Mouse (Mus musculus) lung, embryonic 16.5 days (tissue): ENCODE measurements around the gene Bmyc. TPM values are rescaled to one million over a fixed set of nuclear protein-coding genes. Genes with fewer than 3 reads are reported as not detected.

ENCODE experiments used
- ATAC-seq: fragments of 200-750 bp; cut with Nextera tagmentation; 2 replicates; pipeline ENCODE4 v1.8.0; 2017; ENCODE audit warnings: low read depth, mild to moderate bottlenecking, moderate library complexity
- H3K27ac ChIP-seq: fragments of 300-500 bp; sonication (generic); 2 replicates; pipeline ENCODE4 v1.5.1; 2014; ENCODE audit warnings: mild to moderate bottlenecking, control low read depth, low read length
- H3K27me3 ChIP-seq: fragments of 300-500 bp; sonication (generic); 2 replicates; pipeline ENCODE4 v1.6.1; 2014; ENCODE audit warnings: low read depth, low read length, mixed read lengths; ENCODE audit not compliant: control insufficient read depth, insufficient read depth
- H3K36me3 ChIP-seq: fragments of 300-500 bp; sonication (generic); 2 replicates; pipeline ENCODE4 v1.6.1; 2014; ENCODE audit warnings: low read length; ENCODE audit not compliant: control insufficient read depth, insufficient read depth
- H3K4me1 ChIP-seq: fragments of 300-500 bp; sonication (generic); replicated peaks from 2 replicates; pipeline ENCODE4 v1.6.1; 2014; ENCODE audit warnings: low read length, mixed read lengths; ENCODE audit not compliant: control insufficient read depth, insufficient read depth
- H3K4me2 ChIP-seq: fragments of 300-500 bp; sonication (generic); 2 replicates; pipeline ENCODE4 v1.6.1; 2014; ENCODE audit warnings: low read depth, low read length, control low read depth
- H3K4me3 ChIP-seq: fragments of 300-500 bp; sonication (generic); 2 replicates; pipeline ENCODE4 v1.5.1; 2014; ENCODE audit warnings: mild to moderate bottlenecking, low read length, control low read depth
- H3K9ac ChIP-seq: fragments of 300-500 bp; sonication (generic); 2 replicates; pipeline ENCODE4 v1.6.1; 2014; ENCODE audit warnings: low read length, control low read depth
- H3K9me3 ChIP-seq: fragments of 300-500 bp; sonication (generic); 2 replicates; pipeline ENCODE4 v1.6.1; 2016; ENCODE audit warnings: low read length; ENCODE audit not compliant: control insufficient read depth
- WGBS: fragments of 180-500 bp; shearing (Covaris S2); extraction: QIAGEN DNeasy Blood & Tissue Kit; methylation state at CpG from one replicate; pipeline ENCODE4 v1.1.7; 2014; 5-methylcytosine and 5-hydroxymethylcytosine counted together
- polyA plus RNA-seq: library from polyadenylated mRNA; unstranded; fragments of >200 nt; fragmentation: Nextera tagmentation; extraction: Ambion mirVana; gene quantifications from 2 replicates; pipeline ENCODE4 v1.2.1, GENCODE M21; 2015

Gene Bmyc
- 60.2 and 63.4 TPM in 2 replicates for polyA plus RNA-seq

DNA sequence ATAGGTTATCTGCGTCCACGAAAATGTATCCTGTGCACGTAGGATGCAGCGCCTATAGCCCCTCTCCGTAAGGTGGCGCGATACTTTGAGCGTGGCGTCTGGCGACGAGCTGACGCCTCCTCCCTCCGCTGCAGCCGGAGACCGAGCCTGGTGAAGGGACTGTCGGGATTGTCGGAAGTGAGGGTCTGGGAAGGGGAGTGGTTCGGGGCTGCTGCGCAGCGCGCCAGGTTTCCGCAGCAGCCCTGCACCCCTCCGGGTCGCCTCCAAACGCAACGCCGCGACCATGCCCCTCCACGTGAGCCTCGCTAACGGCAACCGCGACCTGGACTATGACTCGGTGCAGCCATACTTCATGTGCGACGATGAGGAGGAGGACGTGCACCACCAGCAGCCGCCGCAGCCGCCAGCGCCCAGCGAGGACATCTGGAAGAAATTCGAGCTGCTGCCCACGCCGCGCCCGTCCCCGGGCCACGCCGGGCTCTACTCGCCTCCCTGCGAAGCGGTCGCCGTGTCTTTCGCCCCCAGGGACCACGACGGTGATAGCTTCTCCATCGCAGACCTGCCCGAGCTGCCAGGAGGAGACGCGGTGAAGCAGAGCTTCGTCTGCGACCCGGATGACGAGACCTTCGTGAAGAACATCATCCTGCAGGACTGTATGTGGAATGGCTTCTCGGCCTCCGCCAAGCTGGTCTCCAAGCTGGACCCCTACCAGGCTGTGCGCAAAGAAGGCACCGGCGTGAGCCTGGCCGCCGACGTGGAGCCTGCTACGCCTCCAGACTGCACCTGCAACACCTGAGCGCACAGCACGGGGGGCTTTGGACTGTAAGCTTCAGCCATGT lies at the start of gene Bmyc:
Gene Bmyc (plus strand): TSS at position 97 of the 839 bp plus-strand sequence.
- peaks cover 10% of the 10 kb centered on the region for H3K4me1 ChIP-seq
- peak within 1 kb of the TSS; percentile 79 for H3K9ac ChIP-seq
- peak within 1 kb of the TSS; percentile 79 for H3K4me3 ChIP-seq
- H3K27me3 ChIP-seq: no peaks in the 10 kb centered on the region
- ATAC-seq: peak; percentile 94
- no peaks in the 10 kb centered on the region for H3K36me3 ChIP-seq
- peak within 1 kb of the TSS; percentile 97 for H3K4me2 ChIP-seq
- WGBS: under 1% methylated on average over 78 of the region's 78 CpGs
- H3K9me3 ChIP-seq: no peaks in the 10 kb centered on the region
- H3K27ac ChIP-seq: peak within 1 kb of the TSS; percentile 47

DNA sequence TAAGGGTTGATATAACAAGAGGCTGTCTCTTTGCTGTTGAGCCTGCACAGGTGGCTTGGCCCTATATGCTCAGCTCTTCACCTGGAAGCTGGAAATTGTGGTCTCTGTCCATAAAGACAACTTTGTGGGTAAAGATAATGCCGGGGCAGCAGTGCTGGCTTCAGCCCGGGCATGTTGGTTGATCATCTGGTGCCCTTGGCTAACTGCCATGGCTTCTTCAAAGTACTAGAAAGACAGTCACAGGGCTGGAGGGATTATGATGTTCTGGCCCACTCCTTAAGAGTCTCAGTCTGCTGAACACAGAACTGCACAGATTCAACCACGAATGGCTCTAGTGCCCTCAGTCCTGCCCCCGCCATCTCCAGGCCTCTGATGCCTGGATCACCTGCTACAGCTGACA lies 49.3 kb upstream of the Bmyc start:
- peaks cover 6% of the 10 kb centered on the region; the same call in 1 of the 2 replicates for H3K4me1 ChIP-seq
- H3K36me3 ChIP-seq: no peaks in the 10 kb centered on the region
- WGBS: 69% methylated on average over 4 of the region's 4 CpGs
- no peaks in the 10 kb centered on the region for H3K9me3 ChIP-seq
- H3K4me2 ChIP-seq: no peak overlapping the region
- no peak overlapping the region for H3K4me3 ChIP-seq
- no peak overlapping the region for H3K9ac ChIP-seq
- no peaks in the 10 kb centered on the region for H3K27me3 ChIP-seq
- no peak overlapping the region for H3K27ac ChIP-seq
- ATAC-seq: no peak

DNA sequence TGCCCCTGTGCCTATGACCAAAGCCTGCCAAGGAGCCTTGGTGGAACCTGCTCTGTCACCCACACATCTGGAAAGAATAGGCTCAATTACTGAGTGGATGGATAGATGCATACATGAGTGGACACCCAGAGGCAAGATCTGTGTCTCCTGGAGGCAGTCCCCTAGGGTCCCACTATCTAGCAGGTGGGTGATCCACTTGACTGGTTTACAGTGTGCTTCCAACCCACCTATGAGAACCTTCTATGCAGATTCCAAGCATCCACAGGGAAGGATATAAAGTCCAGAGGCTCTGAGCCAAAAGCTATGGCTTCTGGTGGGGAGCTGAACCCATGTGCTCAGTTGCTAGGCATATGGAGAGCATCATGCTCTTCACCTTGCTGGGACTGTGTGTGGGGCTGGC lies 48.9 kb upstream of the Bmyc start, which contains the start of gene Lcn5:
Gene Lcn5 (plus strand): TSS at position 301 of the 400 bp plus-strand sequence.
- no peak within 1 kb of the TSS for H3K9ac ChIP-seq
- no peaks in the 10 kb centered on the region for H3K36me3 ChIP-seq
- no peaks in the 10 kb centered on the region for H3K27me3 ChIP-seq
- no peaks in the 10 kb centered on the region for H3K9me3 ChIP-seq
- no peak within 1 kb of the TSS for H3K27ac ChIP-seq
- no peak within 1 kb of the TSS for H3K4me3 ChIP-seq
- no peak within 1 kb of the TSS for H3K4me2 ChIP-seq
- ATAC-seq: no peak
- peaks cover 6% of the 10 kb centered on the region; the same call in 1 of the 2 replicates for H3K4me1 ChIP-seq

DNA sequence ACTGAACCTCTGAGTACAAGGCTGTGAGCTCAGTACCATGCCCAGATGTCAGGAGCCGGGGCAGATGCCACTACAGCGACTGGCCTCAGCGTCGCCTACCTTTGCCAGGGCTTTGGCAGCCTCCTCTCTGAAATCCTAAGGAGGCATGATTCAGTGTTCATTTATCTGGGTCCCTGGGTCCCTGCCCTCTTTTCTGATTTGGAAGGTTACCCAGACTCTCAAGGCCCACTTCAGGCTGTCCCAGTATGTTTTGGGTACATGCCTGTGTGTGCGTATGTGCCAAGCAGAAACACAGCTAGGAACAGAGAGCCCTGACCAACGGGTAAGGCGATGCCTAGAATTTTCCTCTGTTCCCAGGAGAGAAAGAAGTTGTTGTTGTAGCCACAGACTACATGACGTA lies 46.3 kb upstream of the Bmyc start:
- no peak overlapping the region for H3K9ac ChIP-seq
- no peak for ATAC-seq

DNA sequence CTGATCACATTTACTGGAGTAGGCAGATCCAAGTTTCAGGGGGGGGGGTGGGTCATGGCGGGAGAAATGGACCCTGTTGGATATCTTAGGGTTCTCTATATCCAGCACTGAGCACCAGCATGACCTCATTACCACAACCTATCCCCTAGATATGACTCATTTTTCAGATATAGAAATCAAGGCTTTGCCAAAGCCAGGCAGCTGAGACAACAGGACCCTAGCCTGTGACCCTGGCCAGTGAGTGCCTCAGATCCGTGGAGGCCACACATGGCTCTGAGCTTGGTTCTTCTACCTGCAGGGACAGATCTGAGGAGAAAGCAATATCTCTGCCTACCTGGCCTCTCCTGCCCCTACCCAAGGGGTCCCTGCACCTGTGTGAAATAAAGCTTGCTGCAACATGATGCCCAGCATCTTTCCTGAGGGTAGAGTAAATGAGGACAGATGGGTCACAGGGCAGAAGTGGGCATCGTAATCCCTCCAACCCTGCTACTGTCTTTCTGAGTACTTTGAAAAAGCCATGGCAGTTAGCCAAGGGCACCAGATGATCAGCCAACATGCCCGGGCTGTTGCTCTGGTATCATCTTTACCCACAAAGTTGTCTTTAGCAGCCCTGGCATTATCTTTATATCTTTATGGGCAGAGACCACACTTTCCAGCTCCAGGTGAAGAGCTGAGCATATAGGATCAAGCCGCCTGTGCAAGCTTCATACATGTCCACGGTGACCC lies 45.1 kb upstream of the Bmyc start:
- 79% methylated on average over 6 of the region's 6 CpGs for WGBS
- Histone ChIP-seq H3K9me3 (no peaks in the 10 kb centered on the region), H3K9ac (no peak overlapping the region), H3K27ac (no peak overlapping the region), H3K36me3 (no peaks in the 10 kb centered on the region), H3K27me3 (no peaks in the 10 kb centered on the region), H3K4me1 (no peaks in the 10 kb centered on the region), H3K4me3 (no peak overlapping the region), H3K4me2 (no peak overlapping the region)
- ATAC-seq: no peak

More for the DNA sequence above, 46.3 kb upstream of the Bmyc start:
- Histone ChIP-seq H3K36me3 (no peaks in the 10 kb centered on the region), H3K27me3 (no peaks in the 10 kb centered on the region), H3K4me2 (no peak overlapping the region), H3K4me3 (no peak overlapping the region), H3K27ac (no peak overlapping the region), H3K9me3 (no peaks in the 10 kb centered on the region), H3K4me1 (no peaks in the 10 kb centered on the region)
- 80% methylated on average over 8 of the region's 8 CpGs for WGBS

DNA sequence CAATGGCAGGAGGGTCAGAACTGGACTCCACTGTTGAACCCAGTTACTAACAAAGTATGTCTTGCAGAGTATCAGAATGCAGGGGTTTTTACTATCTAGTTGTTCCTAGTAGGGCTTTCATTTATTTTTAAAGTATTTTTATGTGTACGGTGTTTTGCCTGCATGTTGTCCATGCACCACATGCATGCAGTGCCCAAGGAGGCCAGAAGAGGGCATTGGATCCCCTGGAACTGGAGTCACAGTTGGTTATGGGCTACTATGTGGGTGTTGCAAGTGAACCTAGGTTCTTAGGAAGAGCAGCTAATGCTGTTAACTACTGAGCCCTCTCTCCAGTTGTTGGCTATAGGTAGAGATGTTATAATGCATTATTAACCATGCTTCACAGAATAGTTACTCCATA lies 43.0 kb upstream of the Bmyc start:
- no peaks in the 10 kb centered on the region for H3K9me3 ChIP-seq
- H3K9ac ChIP-seq: no peak overlapping the region
- H3K4me1 ChIP-seq: no peaks in the 10 kb centered on the region
- no peak overlapping the region for H3K27ac ChIP-seq
- no peak overlapping the region for H3K4me3 ChIP-seq
- H3K27me3 ChIP-seq: no peaks in the 10 kb centered on the region
- ATAC-seq: no peak
- no peak overlapping the region for H3K4me2 ChIP-seq
- H3K36me3 ChIP-seq: no peaks in the 10 kb centered on the region
- 50% methylated on average over 1 of the region's 1 CpGs for WGBS

DNA sequence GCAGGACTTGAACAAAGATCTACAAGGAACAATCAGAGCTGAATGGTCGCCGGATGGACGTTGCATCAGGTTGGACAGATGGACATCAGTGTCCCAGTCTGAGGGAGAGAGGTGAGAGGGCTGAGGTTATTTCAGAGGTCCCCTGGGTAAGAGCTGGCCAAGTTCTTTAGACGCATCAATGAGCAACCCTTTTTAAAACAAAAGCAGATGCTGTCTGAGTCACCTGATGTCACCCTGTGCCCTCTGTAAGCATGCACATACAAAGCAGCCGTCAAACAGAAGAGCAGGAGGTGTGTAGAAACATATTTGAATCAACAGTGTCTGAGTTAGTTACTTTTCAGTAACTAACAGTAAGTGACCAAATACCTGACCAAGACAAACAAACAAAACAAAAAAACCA lies 42.4 kb upstream of the Bmyc start:
- no peak for ATAC-seq
- Histone ChIP-seq H3K9me3 (no peaks in the 10 kb centered on the region), H3K27me3 (no peaks in the 10 kb centered on the region), H3K4me3 (no peak overlapping the region), H3K9ac (no peak overlapping the region), H3K4me1 (no peaks in the 10 kb centered on the region), H3K27ac (no peak overlapping the region), H3K4me2 (no peak overlapping the region), H3K36me3 (no peaks in the 10 kb centered on the region)
- 80% methylated on average over 5 of the region's 5 CpGs for WGBS

DNA sequence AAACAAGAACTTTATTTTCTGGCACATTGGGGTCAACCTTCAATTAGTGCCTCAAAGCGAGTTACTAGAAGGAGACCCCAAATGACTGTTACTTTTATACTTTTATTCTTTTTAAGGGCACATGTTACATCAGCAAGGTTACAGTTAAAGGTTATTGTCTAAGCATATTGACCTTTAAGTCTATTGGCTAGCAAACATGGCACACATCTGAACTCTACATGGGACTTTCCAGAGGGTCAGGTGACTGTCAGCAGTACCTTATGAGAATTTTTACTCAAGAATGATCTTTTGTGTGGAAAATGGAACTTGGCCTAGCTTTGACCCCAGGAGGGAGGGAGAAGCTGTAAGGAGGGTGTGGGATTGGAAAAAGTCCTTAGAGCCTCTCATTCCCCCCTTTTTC lies 40.0 kb upstream of the Bmyc start:
- no peak for ATAC-seq
- H3K9me3 ChIP-seq: no peaks in the 10 kb centered on the region

DNA sequence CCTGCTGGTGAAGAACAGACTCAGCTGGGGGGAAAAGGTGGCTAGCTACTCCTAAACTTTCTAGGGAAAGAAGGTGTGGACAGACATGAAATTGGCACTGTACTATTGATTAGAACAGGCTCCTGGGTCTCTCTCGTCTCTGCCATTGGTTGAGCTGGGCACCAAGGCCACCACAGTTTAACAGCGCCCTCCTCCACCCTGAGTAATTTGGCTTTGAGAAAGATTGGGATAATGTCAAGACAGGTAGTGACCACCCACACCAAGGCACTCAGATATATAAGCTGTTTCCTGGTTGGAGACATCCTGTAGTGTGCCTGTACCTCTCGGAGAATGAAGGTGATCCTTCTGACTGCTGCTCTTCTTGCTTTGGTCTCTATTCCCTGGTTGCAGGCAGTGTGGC lies 30.1 kb upstream of the Bmyc start, which contains the start of gene Lcn6:
Gene Lcn6 (plus strand): TSS at position 301 of the 400 bp plus-strand sequence.
- Histone ChIP-seq H3K9ac (no peak within 1 kb of the TSS), H3K4me2 (no peak within 1 kb of the TSS), H3K9me3 (no peaks in the 10 kb centered on the region), H3K4me3 (no peak within 1 kb of the TSS), H3K27me3 (no peaks in the 10 kb centered on the region), H3K4me1 (no peaks in the 10 kb centered on the region), H3K27ac (no peak within 1 kb of the TSS), H3K36me3 (no peaks in the 10 kb centered on the region)
- 91% methylated on average over 3 of the region's 3 CpGs for WGBS
- no peak for ATAC-seq

More for the DNA sequence above, 40.0 kb upstream of the Bmyc start:
- Histone ChIP-seq H3K4me1 (no peaks in the 10 kb centered on the region), H3K27ac (no peak overlapping the region), H3K36me3 (no peaks in the 10 kb centered on the region), H3K4me2 (no peak overlapping the region), H3K27me3 (no peaks in the 10 kb centered on the region), H3K9ac (no peak overlapping the region), H3K4me3 (no peak overlapping the region)
- WGBS: 52% methylated on average over 1 of the region's 1 CpGs
